Mouse (Mus musculus) monocyte, adult 2 months (primary cell): Measurements from ENCODE around the gene Ren1.

Experiments used
- DNase-seq, 2 experiments: peaks; one replicate each; pipeline ENCODE4 v3.0.0; 2022; ENCODE audit warnings: low spot score in 2 of 2, low read depth in 1 of 2

Gene Ren1

DNA sequence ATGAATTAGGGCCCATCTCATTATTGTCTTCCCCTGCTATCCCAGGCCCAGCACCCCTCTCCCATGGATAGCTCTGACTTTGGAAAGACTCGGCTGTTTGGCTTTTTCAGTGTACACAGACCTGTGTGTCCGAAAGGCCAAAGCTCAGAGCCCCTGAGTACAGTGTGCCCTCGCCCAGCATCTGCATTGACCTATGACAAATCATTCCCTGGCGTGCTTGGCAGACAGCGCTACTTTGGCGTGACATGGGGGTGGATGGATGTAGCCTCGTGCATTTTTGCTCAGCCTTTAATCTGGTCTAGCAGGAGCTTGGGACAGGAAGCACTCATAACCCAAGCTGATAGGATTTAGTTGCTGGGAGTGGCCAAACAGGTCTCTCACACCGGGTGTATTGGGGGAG is 21.8 kb downstream of the Ren1 start:
- DNase-seq = no peak

DNA sequence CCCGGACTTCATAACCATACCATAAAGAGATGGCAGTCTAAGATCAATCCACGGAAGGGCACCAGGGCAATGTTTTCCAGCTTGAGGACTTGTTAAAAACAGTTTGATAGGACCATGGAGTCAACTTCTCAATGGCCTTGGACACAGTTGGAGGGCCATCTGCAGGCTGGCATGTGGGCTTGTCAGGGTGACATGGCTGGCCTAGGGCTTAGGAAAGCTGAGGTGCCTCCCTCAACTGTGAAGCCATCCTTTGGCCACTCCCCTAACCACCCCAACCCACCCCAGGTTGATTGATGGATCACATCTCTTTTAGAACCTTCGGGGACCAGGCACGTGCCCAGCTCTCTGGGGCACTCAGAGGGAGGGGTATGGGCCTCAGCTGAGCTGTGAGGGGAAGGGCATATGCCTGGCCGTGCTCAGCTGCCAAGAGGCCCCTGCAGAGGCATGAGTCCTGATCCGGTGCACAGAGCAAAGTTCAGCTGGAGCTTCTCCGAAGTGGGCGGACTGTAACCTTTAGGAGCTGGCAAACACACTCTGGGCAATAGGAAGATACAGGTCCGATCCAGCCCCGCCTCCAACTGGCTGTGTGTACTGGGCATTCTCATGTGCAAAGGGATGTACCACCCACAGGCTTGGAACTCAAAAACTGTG is 25.5 kb downstream of the Ren1 start:
- DNase-seq = no peak

DNA sequence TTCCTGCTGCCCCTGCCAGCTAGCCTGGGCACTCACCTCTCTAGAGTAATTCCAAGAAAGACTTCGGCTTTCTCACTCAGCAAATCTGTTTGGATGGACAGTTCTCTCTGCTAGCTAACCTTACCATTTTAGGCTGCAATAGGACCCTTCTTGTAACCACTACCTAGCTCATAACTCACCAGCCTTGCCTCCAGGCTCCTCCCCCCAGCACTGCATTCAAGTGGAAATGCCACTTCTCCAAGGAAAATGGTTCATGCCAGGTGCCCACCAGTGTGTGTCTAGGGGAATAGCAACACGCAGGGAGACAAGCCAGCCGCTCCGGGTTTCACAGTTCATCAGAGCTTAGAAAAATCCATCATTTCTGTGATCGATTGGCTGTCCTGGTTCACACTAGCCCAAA is 27.2 kb downstream of the Ren1 start:
- DNase-seq = no peak

DNA sequence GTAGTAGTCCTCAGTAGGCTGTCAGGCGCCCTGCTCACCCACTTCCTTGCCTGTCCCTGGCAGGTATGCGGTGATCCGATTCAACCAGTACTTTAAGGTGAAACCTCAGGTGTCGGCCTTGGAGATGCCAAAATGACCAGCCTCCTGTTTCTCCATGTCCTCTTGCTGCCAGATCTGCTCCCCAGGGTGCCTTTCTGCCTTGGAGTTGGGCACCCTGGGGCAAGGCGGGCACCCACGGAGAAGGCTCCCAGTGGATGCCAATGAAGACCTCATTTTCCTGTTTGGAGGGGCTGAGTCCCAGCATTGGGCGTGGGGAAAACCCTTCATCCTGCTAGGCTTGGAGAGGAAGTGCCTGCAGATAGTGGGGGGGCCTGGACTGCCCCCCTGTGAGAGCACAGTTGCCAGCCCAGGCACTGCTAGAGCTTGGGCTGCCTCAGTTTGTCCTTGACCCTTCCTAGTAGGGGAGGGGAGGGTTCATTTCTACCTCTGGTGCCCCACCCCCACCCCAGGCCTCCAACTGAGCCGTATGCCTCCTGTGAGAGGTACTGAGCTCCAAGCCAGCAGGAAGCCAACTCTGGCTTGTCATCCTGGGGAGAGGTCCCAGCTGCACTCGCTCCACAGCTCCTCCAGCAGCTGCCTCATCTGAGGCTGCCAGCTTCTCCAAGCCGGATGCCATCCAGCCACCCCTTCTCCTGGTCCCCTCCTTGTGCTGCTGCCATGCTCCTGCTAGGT is 29.1 kb downstream of the Ren1 start:
- DNase-seq = no peak

DNA sequence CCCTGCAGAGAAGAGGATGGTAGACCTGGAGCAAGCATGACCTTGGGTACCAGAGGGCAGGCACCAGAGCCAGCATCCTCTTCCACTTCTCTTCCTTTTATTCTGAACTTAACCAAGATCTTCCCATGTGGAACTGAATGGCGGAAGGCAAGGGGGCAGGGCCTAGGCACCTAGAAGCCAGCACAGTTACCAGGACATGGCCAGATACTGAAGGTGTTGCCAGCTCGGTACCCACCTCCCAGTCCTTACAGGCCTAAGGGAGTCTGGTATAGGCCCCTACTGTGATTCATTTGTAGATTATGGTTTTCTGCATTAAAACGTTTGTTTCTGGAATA is 29.6 kb downstream of the Ren1 start:
- no peak for DNase-seq

DNA sequence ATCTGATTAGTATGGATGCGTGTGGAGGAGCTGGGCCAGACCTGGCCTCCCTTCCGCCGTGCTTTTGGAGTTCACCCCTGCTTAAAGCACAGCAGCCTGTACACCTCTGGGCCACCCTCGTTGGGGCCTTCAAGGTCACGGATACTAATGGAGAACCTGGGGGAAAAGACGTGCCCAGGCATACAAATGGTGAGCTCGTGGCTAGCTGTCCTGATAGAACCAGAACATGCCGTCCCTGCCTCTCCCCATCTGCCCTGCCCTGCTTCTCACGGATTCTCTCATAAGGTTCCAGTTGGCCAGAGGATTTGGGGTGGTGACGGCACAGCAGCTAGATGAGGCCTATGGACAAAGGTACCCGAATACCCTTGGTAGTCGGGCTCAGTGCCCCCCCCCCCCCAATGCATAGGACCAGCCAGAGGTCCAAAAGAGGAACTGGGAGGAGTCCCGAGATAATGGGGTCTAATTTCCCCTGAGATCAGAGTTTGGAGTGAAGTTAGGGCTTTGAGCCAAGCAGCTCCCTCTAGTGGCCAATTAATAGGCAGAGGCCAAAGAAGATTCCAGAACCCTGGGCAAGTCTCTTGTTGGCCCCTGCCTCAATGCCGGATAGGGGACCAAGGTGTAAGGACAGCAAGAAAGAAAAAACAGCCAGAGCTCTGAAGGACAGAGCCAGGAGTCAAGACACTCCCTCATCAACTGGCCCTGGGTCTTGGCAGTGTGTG is 30.2 kb downstream of the Ren1 start:
- no peak for DNase-seq

DNA sequence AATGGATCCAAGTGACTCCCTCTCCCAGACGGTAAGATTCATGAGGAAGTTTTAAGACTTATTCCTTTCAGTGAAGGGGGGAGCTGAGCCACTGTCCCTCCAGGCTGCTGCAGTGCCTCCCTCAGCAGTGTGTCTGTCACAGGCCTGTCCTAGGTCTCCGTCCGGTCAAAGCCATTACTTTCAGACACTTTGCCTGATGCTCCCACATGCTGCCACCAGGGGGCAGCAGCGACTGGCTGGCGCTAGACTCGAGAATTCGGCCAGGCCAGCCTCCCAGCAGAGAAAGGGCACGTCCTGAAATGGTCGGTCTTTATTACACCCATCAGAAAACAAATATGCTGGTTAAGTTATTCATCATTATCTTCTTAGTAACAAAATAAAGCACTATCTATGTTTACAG is 31.7 kb downstream of the Ren1 start:
- DNase-seq = no peak

DNA sequence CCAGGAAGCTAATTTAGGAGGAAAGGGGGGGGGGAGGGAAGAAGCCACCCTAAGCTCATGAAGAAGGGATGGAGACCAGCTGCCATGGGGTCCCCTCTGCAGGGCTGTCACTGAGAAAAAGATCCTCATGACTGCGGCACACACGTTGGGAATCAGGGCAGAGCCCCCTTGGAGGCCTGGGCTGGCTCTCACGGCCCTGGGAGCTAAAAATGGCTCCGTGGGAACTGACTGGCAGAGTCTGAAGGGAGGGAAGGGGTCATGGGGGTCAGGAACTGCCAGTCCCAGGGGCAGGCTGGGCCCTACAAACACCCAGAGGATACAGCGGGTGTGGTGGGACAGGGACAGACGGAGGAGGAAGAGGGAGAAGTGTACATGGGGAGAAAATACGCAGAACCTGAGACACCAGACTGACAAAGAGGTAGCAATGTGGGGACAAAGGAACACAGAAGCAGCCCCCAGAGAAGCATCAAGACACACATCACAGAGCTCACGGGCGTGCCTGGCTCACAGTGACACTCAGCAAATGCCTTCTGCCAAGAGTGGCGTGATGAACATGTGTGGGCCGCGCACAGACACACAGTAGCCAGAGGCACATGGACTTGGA is 32.3 kb downstream of the Ren1 start:
- no peak for DNase-seq

DNA sequence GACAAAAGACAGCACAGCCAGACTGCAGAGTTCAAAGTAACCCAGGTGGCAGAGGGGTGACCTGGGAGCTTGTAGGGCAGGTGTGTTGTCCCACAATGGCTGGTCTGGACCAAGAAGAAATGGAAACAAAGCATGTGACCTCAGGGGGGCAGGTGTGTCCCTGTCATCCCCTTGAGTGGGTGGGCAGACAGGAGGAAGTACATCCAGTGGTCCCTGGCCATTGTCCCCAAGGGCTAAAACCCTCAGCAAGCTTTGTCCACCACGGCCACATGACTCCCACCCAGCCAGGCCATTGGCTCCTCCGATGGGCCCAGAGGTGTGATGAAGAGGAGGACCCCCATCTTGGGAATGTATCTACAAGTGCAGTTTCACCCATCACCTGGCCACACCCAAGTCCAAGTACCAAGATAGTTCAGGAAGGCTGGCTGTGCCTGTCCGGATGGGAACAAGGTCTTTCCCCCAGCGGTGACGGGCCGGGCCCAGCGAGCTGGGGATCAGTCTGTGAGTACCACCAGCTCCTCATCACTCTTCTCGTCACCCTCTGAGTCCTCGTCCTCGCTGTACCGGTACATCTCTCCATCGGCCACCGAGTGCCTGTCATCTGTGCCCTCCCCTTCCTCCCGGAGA is 33.0 kb downstream of the Ren1 start:
- no peak for DNase-seq

DNA sequence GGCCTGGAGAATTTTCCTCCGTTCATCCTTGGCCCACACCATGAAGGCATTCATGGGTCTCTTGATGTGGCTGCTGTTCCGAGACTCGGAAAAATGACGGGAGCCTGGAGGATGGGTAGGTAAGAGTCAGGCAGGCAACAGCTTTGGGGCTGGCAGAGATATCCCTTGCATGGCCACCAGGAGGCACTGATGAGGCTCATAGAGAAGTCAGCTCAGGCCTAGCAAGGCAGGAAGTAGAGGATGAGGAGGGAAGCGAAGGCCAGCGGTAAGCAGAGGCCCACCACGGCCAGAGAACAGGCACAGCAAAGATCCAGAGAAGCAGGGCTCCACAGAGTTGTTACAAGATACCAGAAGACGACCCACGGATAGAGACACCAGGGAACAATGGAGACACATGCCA is 35.2 kb downstream of the Ren1 start:
- DNase-seq = peak in 1 of 2 experiments; percentile 53

DNA sequence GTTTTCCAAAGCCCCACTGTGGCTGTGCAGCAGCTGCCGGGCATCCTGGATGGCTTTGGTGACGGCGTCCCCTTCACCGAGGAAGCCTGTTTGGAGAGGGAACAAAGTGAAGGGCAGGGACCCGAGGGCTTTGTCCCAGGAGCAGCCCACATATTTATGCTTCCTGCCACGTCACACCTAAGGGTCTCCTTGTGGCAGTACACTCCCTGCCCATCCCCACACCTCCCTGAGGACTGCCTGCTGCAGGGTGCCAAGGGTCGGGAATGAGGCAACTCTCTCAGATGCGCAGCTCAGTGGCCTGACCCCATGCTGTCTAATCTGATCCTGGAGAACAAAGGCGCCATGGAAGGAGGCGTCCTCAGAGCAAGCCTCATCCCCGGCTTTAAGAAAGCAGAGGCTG is 35.9 kb downstream of the Ren1 start:
- DNase-seq = no peak

DNA sequence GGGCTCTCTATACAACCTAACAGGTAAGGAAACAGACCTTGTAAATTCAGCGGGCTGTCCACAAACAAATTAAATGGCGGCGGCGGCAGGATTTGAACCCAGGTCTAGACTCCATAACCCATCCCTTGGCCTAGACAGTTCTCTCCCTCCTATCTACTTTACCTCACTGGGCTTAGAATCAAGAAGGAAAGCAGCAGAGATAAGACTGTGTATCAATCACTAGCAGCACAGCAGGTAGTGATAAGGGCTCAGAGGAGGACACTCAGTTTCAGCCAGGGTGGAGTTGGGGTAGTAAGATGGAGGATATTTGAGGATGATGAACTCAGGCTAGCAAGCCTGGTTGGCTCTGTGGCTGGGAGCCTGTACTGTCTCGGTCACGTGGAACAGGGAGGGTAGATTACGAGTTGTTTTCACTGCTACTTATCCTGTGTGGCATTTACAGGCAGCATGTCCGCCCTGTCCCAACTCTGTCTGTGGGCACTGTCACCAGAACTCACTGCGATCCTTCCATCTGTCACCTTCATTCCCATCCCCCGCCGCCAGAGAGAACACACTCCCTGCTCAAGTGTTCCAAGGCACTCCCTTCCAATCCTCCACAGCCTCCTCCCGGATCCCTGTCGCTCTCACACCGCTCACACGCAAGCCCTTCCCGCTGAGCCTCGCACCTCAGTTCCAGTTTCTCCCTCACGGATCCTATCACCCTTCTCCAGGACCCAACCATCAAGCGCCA is 37.4 kb downstream of the Ren1 start:
- no peak for DNase-seq

DNA sequence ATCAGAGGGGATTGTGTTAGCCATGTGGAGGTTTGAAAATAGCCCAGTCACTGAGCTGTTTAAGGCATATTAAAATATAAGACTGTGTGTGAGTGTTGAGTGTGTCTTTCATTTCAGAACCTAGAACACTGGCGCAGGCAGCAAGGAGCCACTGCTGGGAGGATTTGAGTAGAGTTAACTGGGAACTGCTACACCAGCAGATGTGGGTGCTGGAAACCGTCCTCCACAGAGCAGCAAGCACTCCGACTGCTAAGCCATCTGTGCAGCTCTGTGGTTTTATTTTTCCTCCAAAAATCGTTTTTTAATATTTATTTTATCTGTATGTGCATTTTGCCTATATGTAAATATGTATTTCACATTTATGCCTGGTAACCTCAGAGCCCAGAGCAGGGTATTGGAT is 44.4 kb downstream of the Ren1 start:
- DNase-seq = no peak

DNA sequence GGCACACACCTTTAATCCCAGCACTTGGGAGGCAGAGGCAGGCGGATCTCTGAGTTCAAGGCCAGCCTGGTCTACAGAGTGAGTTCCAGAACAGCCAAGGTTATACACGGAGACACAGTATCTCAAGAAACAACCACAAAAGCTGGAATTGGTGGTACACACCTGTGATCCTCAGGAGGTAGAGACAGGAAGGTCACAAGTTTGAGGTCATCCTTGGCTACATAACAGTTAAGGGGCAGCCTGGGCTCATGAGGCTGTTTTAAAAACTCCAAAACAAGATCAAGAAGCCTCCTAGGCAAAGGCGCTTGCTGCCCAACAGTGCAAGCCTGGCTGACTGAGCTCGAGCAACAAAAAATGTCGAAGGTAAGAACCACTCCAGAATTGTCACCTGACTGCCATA is 46.4 kb downstream of the Ren1 start:
- no peak for DNase-seq

DNA sequence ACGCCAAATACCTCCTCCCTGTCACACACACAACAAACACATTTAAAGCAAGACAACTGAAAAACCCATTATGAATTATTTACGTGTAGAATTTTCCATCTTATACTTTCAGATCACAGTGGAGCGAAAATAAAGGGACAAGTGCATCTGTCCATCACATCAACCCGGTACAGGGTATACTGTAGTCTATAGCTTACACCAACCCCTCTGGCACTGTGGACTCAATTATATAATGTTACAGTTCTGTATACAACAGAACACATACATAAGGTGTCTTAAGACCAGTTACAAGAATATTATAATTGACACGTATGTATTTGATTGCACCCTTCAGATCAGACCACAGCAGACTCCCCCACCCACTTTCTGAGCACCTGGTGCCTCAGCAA is 46.8 kb downstream of the Ren1 start:
- no peak for DNase-seq

DNA sequence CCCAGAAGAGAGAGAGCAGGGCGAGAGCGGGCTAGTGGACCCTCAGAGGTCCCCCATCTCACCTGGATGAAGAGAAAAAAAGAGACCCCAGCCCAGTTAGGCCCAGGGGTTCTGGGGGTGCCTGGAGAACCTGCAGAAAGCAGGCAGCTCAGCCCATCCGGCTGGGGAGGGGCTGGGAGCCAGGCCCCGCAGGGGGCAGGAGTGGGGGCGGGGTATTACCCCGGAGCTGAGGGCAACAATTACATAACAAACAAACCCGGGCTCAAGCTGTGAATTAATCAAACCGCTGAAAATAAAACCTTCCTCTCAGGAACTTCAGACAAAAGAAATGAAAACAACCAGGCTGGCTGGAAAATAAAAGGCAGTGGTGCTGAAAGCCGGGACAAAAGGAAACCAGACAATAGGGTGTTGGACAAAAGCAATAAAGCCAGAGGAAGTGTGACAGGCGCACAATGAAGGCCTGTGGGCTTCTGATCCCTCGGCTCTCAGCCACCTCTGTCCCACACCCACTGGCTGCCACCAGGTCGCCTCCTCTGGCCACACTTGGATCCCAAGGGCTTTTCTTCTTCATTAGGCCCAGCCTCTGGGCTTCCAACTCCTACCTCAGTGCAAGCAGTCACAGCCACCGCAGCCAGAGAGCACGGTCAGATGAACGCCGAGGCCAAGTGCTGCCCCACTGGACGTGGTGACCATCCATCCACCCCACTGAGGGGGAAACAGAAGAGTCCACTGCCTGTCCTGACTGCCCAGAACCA is 47.4 kb downstream of the Ren1 start:
- DNase-seq = no peak

DNA sequence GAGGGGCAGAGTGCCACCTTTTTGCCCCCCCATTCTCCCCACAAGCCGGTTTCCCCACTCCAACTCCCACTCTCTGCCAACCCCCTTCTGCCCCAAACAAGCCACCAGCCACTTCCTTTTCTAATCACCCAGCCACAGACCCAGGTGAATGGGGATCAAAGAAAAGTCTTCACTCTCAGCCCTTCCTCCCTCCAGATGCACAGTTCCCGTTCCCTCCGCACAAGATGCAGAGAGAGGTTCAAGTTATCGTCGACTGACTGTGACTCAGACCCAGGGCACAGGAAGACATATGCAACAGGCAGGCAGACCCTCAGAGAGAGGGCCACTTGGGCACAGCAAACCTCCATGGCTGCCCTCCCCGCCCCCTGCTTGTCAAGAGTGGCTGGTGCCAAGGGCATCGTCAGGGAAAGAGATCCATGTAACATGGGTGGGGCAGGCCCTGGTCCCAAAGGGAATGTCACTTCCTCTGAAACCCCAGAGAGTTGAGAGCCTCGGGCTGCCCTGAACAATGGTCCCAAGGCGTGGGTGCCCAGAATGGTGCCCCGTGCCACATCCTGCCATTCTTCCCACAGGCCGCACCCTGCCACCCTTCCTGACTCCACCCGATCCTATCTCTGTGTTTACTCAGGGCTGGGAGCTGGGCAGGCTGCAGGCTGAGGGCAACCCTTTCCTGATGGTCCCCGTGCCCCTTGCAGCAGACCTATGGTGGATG is 49.9 kb downstream of the Ren1 start:
- no peak for DNase-seq

DNA sequence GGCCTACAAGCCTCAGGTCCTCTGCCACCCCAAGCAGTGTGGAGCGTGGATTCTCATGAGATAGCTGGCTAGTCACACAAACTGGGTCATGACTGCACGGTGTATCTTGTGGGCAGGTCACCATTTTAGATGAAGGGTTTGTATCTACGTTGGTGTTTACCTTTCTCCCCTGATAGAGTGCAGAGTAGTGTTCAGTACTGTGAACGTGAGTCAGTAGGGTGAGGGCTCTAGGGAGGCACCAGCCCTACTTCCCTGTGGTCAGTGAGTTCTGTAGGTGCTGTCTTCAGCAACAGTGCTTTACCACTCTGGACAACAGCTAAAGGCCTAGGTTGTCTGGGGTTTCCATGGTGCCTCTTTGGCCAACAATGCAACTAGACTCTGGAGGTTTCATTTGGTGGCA is 53.7 kb downstream of the Ren1 start:
- DNase-seq = no peak

DNA sequence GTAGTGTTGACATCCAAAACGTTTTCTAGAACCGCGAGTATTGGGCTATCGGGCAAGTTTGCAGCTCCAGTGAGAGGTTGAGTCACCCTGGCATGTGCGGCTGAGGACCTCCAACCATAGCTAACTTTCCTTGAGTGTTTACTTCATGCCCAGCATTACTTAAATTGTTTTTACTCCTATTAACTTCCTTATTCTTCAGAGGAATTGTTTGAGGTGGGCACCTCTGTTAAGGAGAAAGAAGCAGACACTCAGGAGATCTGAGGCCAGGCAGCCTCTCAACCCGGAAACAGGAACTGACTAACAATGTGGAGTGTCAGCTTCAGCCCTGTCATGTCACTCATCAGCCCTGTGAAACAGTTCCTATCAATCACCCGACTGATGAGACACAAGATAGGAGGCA is 56.3 kb downstream of the Ren1 start:
- DNase-seq = no peak

DNA sequence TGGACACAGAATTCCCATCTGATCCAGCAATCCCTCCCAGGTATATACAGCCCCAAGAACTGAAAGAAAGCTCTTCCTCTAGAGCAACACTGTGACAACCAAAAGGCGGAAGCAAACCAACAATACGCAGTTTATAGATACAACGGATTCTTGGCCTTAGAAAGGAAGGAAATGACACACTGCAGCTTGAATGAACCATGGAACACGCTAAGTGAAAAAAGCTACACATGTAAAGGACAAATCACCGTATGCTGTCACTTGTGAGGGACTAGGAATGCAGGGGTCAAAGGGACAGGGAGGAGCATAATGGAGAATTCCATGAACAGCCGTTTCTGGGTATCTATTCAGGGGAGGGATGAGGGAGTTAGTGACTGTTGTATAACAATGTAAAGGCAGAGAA is 57.1 kb downstream of the Ren1 start:
- DNase-seq = no peak
